Mouse (Mus musculus) E14TG2a.4 (cell line): ENCODE measurements around the gene Ak7.

Experiments used
- H3K27me3 ChIP-seq: 2 replicates; pipeline ENCODE4 v1.6.1; 2014; ENCODE audit warnings: low read length, control low read depth; ENCODE audit not compliant: insufficient read depth
- H3K36me3 ChIP-seq: 2 replicates; pipeline ENCODE4 v1.6.1; 2014; ENCODE audit warnings: low read length, control low read depth; ENCODE audit not compliant: insufficient read depth
- H3K4me1 ChIP-seq: replicated peaks from 2 replicates; pipeline ENCODE4 v1.6.1; 2014; ENCODE audit warnings: low read depth, low read length, control low read depth
- H3K4me3 ChIP-seq: replicated peaks from 2 replicates; pipeline ENCODE4 v1.5.1; 2014; ENCODE audit warnings: mild to moderate bottlenecking, low read length
- H3K9me3 ChIP-seq: 2 replicates; pipeline ENCODE4 v1.6.1; 2014; ENCODE audit warnings: low read length, control low read depth
- CTCF ChIP-seq: conservative IDR thresholded peaks from 2 replicates; pipeline ENCODE4 v1.5.1; 2014; ENCODE audit warnings: low read length
- NANOG ChIP-seq: IDR thresholded peaks from 2 replicates; pipeline ENCODE4 v1.6.1; 2014; ENCODE audit warnings: borderline replicate concordance, low read length, mixed read lengths
- POU5F1 ChIP-seq: IDR thresholded peaks from 2 replicates; pipeline ENCODE4 v1.6.1; 2014; ENCODE audit warnings: low read length, borderline replicate concordance

The Ak7 gene

DNA sequence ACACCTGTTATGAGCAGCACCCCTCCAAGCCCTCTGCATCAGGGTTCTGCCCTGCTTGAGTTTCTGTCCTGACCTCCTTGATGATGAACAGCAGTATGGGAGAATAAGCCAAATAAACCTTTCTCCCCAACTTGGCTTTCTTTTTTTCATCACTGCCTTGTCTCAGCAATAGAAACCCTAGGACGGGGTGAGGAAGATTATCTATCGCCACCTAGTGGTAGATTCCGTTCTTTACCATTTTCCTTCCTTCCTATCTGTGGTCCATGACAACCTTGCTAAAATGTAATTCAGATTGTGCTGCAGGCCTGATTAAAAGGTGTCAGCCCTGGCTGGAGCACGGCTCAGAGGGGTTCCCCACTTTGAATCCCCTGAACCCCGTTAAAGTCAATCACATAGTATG, 16.9 kb downstream of the Ak7 start:
- H3K4me1 ChIP-seq: peaks cover 55% of the 10 kb centered on the region
- no peak overlapping the region for H3K4me3 ChIP-seq
- no peaks in the 10 kb centered on the region for H3K36me3 ChIP-seq
- TF ChIP-seq NANOG (no peak), POU5F1 (no peak), CTCF (peak; percentile 66)
- H3K9me3 ChIP-seq: no peaks in the 10 kb centered on the region
- H3K27me3 ChIP-seq: 0 out of 2 replicates have a peak, but pooled peaks cover 4% of the 10 kb centered on the region

DNA sequence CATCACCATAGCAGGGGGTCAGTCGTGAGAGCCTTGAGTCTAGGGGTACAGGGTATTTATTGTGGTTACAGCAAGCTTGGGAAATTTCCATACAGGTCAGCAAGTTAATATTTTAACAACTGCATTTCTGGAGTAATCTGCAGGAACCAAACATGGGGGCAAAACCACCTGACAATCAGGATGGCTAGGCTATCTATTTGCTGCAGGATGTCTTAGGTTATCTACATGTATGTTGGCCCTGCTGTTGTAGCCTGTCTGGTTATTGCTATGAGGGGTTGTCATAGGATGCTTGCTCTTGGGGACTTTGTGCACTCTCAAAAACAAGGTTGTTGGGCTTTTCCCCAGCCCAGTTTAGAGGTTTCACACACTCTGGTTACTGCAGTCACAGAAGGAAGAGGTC, 18.8 kb downstream of the Ak7 start:
- no peaks in the 10 kb centered on the region for H3K9me3 ChIP-seq
- no peaks in the 10 kb centered on the region for H3K36me3 ChIP-seq
- TF ChIP-seq NANOG: no peak
- TF ChIP-seq CTCF: no peak
- no peak for TF ChIP-seq POU5F1
- H3K4me3 ChIP-seq: no peak overlapping the region
- peaks cover 49% of the 10 kb centered on the region for H3K4me1 ChIP-seq
- H3K27me3 ChIP-seq: no peaks in the 10 kb centered on the region

DNA sequence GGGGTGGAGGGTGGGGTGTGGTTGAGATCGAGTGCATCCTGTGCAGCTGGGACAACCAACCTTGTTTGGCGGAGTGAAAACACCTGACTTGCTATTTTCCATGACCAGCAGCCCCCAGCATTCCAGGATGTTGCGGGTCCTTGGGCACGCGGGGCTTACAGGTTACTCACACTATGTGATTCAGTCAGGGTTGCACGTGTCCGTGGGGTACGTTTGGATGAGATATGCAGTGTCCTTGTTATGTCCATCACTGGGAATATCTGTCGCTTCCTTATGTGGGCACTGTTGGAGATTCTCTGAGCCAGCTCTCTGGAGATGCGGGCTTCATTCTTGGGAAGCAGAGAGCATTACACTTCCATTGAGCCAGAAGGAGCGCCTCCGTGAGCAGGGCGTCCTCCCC, 20.0 kb downstream of the Ak7 start:
- TF ChIP-seq CTCF (no peak), POU5F1 (no peak), NANOG (no peak)
- H3K36me3 ChIP-seq: no peaks in the 10 kb centered on the region

DNA sequence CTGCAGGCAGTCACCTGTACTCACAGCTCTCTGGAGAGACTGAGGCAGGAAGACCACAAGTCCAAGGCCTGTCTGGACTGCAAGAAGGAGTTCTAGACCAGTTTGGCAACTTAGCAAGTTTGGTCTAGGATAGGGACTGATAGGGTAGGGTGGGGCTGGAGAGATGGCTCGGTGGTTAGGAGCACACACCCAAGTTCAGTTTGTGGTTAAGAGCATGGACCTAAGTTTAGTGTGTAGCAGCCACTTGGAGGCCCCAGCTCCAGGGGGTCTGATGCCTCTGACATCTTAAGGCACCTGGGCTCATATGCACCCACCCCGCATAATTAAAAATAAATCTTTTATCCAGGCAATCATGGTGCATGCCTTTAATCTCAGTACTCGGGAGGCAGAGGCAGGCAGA, 21.5 kb downstream of the Ak7 start:
- Histone ChIP-seq H3K4me3 (no peak overlapping the region), H3K27me3 (no peaks in the 10 kb centered on the region), H3K9me3 (no peaks in the 10 kb centered on the region), H3K4me1 (peaks cover 35% of the 10 kb centered on the region), H3K36me3 (no peaks in the 10 kb centered on the region)
- no peak for TF ChIP-seq NANOG
- TF ChIP-seq CTCF: no peak
- no peak for TF ChIP-seq POU5F1

More for the DNA sequence above, 20.0 kb downstream of the Ak7 start:
- Histone ChIP-seq H3K27me3 (no peaks in the 10 kb centered on the region), H3K9me3 (no peaks in the 10 kb centered on the region), H3K4me1 (peaks cover 41% of the 10 kb centered on the region), H3K4me3 (no peak overlapping the region)

DNA sequence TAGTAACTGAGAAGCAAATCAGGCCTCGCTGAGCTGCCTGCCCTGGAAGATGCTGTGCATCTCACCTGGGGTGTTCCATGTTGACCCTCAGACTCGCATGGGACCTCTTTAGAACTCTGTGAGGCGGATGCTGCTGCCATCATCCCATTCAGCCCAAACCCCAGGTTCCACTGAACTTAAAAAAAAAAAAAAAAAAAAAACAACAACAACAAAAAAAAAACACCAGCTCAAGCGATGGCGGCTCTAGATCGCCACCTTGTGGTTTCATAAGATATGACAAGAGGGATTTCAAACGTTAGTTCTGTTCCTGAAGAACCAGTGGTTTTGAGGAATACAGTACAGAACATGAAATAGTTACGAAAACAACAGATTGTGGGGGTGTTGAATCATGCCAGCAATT, 22.2 kb downstream of the Ak7 start:
- no peak for TF ChIP-seq NANOG
- peak; percentile 90 for TF ChIP-seq CTCF
- H3K9me3 ChIP-seq: no peaks in the 10 kb centered on the region
- H3K4me1 ChIP-seq: peaks cover 39% of the 10 kb centered on the region
- no peaks in the 10 kb centered on the region for H3K36me3 ChIP-seq
- no peaks in the 10 kb centered on the region for H3K27me3 ChIP-seq
- no peak overlapping the region for H3K4me3 ChIP-seq

DNA sequence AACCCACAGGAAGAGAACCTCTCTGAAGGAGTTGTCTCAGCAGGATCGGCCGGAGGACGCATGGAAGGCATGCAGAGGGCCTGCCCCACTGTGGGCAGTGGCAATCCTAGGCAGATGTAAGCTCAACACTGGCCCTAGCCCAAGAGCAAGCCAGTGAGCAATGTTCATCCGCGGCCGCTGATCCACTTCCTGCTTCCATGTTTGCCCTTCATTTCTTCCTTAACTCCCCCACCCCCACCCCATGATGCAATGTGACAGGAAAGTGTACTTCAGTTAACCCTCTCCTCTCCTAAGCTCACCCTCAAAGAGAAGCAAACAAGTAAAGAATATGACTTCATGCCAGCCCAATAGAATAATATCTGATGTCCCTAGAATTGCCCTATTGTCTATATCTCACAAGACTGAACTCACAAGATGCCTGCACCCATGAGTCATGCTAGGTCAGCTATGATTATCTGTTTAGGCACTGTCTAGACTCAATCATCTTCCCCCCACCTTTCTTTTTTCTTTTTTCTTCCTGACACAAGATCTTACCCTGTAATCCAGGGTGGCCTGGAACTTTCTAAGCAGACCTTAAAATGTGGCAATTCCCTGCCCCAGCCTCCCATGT, 25.2 kb downstream of the Ak7 start:
- Histone ChIP-seq H3K4me1 (peaks cover 62% of the 10 kb centered on the region), H3K36me3 (no peaks in the 10 kb centered on the region)
- TF ChIP-seq CTCF (no peak), NANOG (no peak)

DNA sequence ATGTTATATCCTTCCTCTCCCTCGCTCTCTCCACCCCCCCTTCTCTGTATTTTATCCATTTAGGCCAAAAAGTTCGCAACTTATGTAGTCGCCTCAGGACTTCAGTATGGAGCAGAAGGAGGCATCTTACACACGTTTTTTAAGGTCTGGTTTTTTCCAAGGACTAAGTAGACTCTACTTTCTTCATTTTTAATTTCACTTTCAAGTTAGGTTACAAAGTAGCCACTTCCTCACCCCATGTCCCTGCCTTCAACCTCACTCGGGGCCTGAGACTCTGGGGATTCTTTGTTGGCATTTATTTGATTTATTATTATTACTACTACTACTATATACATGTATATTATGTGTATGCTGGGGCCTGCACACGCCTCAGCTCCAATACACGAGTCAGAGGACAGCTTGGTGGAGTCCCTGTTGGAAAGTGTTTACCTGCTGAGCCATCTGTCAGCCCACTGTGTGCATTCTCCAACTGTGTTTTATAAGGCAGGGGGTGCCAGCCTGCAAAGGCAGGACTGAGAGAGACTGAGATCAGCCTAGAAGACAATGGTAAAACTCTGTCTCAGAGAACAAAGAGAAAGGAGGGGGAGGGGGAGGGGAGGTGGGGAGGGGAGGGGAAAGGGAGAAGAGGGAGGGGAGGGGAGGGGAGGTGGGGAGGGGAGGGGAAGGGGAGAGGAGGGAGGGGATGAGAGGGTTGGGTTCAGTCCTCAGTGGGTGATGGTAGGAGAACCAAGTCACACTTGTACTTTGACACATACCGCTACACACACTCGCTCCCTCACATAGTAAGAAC, 27.8 kb downstream of the Ak7 start:
- no peak for TF ChIP-seq CTCF
- no peak for TF ChIP-seq NANOG
- TF ChIP-seq POU5F1: no peak
- Histone ChIP-seq H3K4me3 (no peak overlapping the region), H3K9me3 (no peaks in the 10 kb centered on the region), H3K27me3 (no peaks in the 10 kb centered on the region), H3K36me3 (no peaks in the 10 kb centered on the region), H3K4me1 (peaks cover 60% of the 10 kb centered on the region)

More for the DNA sequence above, 25.2 kb downstream of the Ak7 start:
- peak overlapping the region; percentile 69 for H3K4me3 ChIP-seq
- no peaks in the 10 kb centered on the region for H3K27me3 ChIP-seq
- no peaks in the 10 kb centered on the region for H3K9me3 ChIP-seq

DNA sequence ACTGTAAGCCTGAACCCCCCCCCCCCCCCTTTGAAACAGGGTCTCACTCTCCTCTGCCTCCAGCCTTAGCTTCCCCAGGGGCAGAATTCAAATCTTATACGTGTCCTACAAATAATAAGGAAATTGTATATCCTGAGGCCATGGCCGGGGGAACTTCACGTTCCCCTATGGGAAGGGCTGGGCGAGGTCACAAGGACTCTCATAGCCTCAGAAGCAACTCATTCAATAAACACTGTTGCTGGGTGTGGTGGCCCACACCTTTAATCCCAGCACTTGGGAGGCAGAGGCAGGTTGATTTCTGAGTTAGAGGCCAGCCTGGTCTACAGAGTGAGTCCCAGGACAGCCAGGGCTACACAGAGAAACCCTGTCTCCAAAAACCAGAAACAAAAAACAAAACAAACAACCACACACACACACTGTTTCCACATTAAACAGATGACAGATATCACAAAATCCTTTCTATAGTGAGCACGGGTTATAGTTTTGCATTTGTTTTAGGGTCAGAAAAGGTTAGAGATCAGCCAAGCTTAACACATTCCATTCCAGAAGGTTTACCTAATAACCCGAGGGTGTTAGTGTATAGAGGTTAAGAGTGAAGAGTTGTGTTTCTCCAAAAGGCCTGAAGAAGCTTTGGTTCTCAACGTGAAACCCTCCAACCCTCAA, 29.6 kb downstream of the Ak7 start:
- Histone ChIP-seq H3K4me1 (peaks cover 74% of the 10 kb centered on the region), H3K9me3 (no peaks in the 10 kb centered on the region), H3K4me3 (0 out of 2 replicates have a peak overlapping the region, but pooled peaks have one; percentile 35), H3K27me3 (no peaks in the 10 kb centered on the region), H3K36me3 (no peaks in the 10 kb centered on the region)
- TF ChIP-seq CTCF: no peak
- no peak for TF ChIP-seq POU5F1
- no peak for TF ChIP-seq NANOG
